Mouse (Mus musculus) C2C12 (cell line): ENCODE data around the gene Thoc7. TPM values are rescaled to one million over a fixed set of nuclear protein-coding genes. Genes with fewer than 3 reads are reported as not detected.

ENCODE experiments used
- H3K27me3 ChIP-seq: one replicate; pipeline ENCODE4 v1.6.1; 2011; ENCODE audit not compliant: control insufficient read depth, insufficient read depth, insufficient read length
- H3K36me3 ChIP-seq: one replicate; pipeline ENCODE4 v1.6.1; 2011; ENCODE audit not compliant: control insufficient read depth, insufficient read depth
- H3K4me3 ChIP-seq: one replicate; pipeline ENCODE4 v1.5.1; 2011; ENCODE audit warnings: mild to moderate bottlenecking, control low read depth; ENCODE audit not compliant: poor library complexity, insufficient read depth, severe bottlenecking
- H3K79me2 ChIP-seq: one replicate; pipeline ENCODE4 v1.6.1; 2011; ENCODE audit not compliant: control insufficient read depth, insufficient read depth
- H3K79me3 ChIP-seq: one replicate; pipeline ENCODE4 v1.6.1; 2011; ENCODE audit warnings: low read depth, control low read depth
- H3ac ChIP-seq: one replicate; pipeline ENCODE3; 2011; ENCODE audit warnings: low read depth; ENCODE audit not compliant: control insufficient read depth, insufficient read length
- CEBPB ChIP-seq: IDR thresholded peaks from one replicate; pipeline ENCODE4 v1.6.1; 2011; ENCODE audit warnings: low read depth, mild to moderate bottlenecking, control low read depth, moderate library complexity
- CTCF ChIP-seq: IDR thresholded peaks from one replicate; pipeline ENCODE4 v1.5.1; 2011; ENCODE audit not compliant: control insufficient read depth, insufficient read depth, insufficient read length
- FOSL1 ChIP-seq: IDR thresholded peaks from one replicate; pipeline ENCODE4 v1.8.0; 2011; ENCODE audit warnings: mild to moderate bottlenecking, low read length; ENCODE audit not compliant: poor library complexity, insufficient read depth, severe bottlenecking
- MAX ChIP-seq: IDR thresholded peaks from one replicate; pipeline ENCODE4 v1.6.1; 2011; ENCODE audit warnings: mild to moderate bottlenecking, control low read depth
- MYOD1 ChIP-seq: IDR thresholded peaks from one replicate; pipeline ENCODE4 v1.6.1; 2011; ENCODE audit warnings: low read depth; ENCODE audit not compliant: control insufficient read depth, insufficient read length
- MYOG ChIP-seq: IDR thresholded peaks from one replicate; pipeline ENCODE4 v1.6.1; 2011; ENCODE audit not compliant: control insufficient read depth, insufficient read length; ENCODE audit errors: extremely low read depth
- USF1 ChIP-seq: IDR thresholded peaks from one replicate; pipeline ENCODE4 v1.6.1; 2011; ENCODE audit warnings: low read depth, mild to moderate bottlenecking, control low read depth, moderate library complexity
- long read RNA-seq, 2 experiments: library from polyadenylated mRNA; unstranded; transcript quantifications; one replicate each; pipeline ENCODE4 v2.0.0; 2019 to 2020
- polyA plus RNA-seq: library from polyadenylated mRNA; unstranded; fragments of >200 nt; fragmentation: generic; extraction: Trizol; gene quantifications from one replicate; pipeline ENCODE4 v1.2.1, GENCODE M21; 2012; ENCODE audit warnings: missing spikeins

The Thoc7 gene
- polyA plus RNA-seq = 63.8 TPM
- long read RNA-seq, experiment 1, transcript Thoc7-201 (8 exons, 937 nt) = major isoform, 48 of 80 reads
- long read RNA-seq, experiment 1, partial matches to known transcripts = 15 of 80 reads
- long read RNA-seq, experiment 1, other reads (novel, unspliced or antisense) = 11 of 80 reads
- long read RNA-seq, experiment 2, transcript Thoc7-201 (8 exons, 937 nt) = major isoform, 15 of 23 reads
- long read RNA-seq, experiment 2, partial matches to known transcripts = 4 of 23 reads
- long read RNA-seq, experiment 2, other reads (novel, unspliced or antisense) = 4 of 23 reads

DNA sequence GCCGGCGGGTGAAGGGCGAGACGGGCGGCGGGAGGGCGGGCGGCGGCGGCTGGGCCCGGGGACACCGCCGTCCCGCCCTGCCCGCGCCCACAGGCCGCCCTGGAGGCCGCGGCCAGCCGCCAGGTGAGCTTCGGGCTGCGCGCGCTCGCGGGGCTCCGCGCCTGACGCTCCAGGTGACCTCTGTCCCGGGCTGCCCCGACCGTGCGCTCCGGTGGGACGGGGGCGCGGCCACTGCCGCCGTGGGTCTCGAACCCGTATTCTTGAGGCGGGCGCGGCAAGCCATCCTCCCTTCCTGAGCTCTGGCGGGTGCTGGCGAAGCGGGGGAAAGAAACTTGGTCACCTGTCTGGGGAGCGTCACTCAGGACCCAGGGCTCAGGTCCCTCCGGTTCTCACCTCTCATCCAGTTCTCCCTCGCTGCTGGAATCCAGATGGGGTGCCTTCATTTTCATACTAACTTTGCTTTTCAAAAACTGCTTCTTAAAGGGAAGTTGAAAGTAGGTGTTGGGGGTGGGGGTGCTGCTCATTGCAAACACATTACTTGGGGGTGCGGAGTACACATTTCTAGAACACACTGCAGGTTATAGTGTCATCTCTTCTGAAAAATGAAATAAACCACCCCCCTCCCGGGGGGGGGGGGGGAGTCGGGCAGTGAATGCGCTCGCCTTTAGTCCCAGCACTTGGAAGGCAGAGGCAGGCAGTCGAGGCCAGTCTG lies at the start of gene Thoc7, which contains the start of gene Atxn7:
TSS of gene Thoc7 (minus strand) at position 452 of the 712 bp plus-strand sequence.
TSS of gene Atxn7 (plus strand) at position 40 of the 712 bp plus-strand sequence.
- Histone ChIP-seq H3K27me3 (no peaks in the 10 kb centered on the region), H3ac (peak within 1 kb of the TSS; percentile 80), H3K79me3 (peaks cover 32% of the 10 kb centered on the region), H3K4me3 (peak within 1 kb of the TSS; percentile 60), H3K79me2 (peaks cover 41% of the 10 kb centered on the region), H3K36me3 (no peaks in the 10 kb centered on the region)
- no peak for TF ChIP-seq MYOG

DNA sequence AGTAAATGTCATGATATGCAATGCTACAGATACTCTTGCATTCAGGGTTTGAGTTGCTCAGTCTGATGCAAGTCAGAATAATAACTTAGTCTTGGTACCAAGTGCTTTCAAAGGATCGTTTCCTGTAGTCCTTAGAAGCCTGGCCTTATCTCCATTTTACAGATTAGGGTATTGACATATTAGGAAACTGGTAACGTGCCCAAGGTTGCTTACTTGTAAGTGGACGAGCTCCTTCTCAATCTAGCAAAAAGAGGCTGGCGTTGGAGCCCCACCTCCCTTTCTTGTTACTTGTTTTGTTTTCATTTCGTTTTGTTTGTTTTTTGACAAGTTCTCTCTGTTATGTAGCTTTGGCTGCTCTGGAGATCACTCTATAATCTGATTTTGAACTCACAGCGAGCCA lies 48.1 kb upstream of the Thoc7 start:
- TF ChIP-seq CTCF (no peak), CEBPB (no peak), USF1 (no peak), FOSL1 (no peak), MAX (no peak), MYOD1 (no peak), MYOG (no peak)
- Histone ChIP-seq H3ac (no peak overlapping the region), H3K36me3 (no peaks in the 10 kb centered on the region), H3K27me3 (no peaks in the 10 kb centered on the region), H3K79me2 (no peaks in the 10 kb centered on the region), H3K79me3 (no peaks in the 10 kb centered on the region), H3K4me3 (no peak overlapping the region)

DNA sequence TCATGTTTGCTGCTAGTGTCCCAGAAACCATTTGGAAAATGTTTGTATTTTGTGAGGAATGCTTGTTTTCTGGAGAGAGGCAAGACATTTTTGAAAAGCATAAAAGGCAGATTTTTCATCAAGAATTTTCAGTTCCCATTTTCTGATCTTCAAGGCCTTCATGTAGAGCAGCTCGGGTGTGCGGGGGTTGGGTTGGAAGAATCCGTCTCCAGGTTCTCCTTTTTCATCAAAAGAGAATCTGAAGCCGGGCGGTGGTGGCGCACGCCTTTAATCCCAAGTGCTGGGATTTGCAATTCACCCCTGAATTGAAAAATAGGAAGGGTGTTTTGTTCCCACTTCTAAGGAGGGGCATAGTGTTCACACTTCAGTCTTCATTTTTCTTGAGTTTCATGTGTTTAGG lies 41.1 kb upstream of the Thoc7 start:
- Histone ChIP-seq H3K27me3 (no peaks in the 10 kb centered on the region), H3K4me3 (no peak overlapping the region)
- TF ChIP-seq CTCF = no peak
- TF ChIP-seq MYOG = no peak
- no peak for TF ChIP-seq CEBPB
- no peak for TF ChIP-seq USF1

DNA sequence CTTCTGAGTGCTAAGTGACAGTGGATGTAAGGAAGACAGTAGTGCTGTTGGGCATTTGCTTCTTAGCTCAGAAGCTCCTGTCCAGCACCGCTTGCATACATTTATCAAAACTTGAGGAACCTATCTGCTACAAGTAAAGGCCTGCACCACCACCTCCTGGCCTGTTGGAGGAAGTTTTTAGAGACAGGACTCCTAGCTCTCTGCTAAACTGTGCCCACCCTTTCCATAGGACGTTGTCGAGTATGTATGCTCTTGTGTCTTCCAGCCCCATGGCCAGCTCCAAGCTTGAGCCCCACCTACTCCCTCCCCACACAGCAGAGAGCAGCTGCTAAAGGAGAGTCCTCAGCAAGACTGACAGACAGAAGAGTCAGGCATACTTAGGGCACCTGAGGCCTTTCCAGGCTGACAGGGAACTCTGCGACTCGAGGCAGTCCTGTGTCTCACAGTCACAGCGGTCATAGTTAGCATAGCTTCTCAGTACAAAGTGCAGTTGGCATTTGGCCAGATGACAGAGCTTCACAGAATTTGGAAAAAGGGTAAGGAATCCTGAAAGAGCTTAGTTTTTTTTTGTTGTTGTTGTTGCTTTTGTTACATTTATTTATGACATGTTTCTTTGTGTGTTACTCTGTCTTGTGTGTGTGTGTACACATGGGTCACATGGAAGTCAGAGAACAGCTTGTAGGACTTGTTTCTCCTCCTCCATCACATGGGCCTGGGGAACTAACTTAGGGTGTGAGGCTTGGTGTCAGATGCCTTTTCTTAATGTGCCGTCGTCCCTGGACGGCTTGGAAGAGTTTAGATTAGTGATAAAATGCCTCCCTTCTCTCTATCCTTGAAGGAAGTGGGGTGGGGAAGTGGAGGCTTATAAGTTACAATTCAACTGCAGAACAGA lies 33.8 kb upstream of the Thoc7 start:
- Histone ChIP-seq H3K79me3 (no peaks in the 10 kb centered on the region), H3ac (no peak overlapping the region), H3K27me3 (no peaks in the 10 kb centered on the region), H3K36me3 (no peaks in the 10 kb centered on the region), H3K79me2 (no peaks in the 10 kb centered on the region), H3K4me3 (no peak overlapping the region)
- TF ChIP-seq MYOG (no peak), MAX (no peak), CTCF (no peak), FOSL1 (no peak)

More for the DNA sequence above, 41.1 kb upstream of the Thoc7 start:
- Histone ChIP-seq H3K79me2 (no peaks in the 10 kb centered on the region), H3K79me3 (no peaks in the 10 kb centered on the region), H3ac (no peak overlapping the region), H3K36me3 (no peaks in the 10 kb centered on the region)

DNA sequence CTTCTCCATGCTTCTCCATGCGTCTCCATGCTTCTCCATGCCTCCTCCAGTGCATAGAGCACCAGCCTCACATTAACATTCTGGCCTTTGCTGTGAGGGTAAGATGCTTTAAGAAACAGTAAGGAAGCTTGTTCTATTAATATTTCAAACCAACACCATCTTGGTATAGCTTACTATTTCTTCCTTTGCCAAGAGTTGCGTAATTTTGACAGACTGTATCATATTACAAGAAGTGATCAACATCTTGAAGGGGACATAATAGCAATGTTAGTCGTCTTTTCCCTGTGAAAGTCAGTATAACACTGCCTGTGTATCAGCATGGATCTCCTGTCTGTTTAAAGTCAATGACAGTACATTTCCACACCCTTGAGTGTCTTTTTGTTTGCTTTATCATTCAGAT lies 29.1 kb upstream of the Thoc7 start:
- H3K36me3 ChIP-seq = no peaks in the 10 kb centered on the region
- H3ac ChIP-seq = no peak overlapping the region
- no peak for TF ChIP-seq MAX
- no peak for TF ChIP-seq MYOD1
- TF ChIP-seq CEBPB = peak; percentile 40
- H3K79me2 ChIP-seq = no peaks in the 10 kb centered on the region
- H3K4me3 ChIP-seq = no peak overlapping the region
- H3K79me3 ChIP-seq = no peaks in the 10 kb centered on the region
- H3K27me3 ChIP-seq = no peaks in the 10 kb centered on the region
